Mouse (Mus musculus) olfactory bulb, adult 2 months (tissue): ENCODE measurements around the gene 2810459M11Rik.

Source experiments
- CTCF ChIP-seq: fragments of 200-500 bp; IDR thresholded peaks from 2 replicates; pipeline ENCODE4 v1.5.1; 2012; ENCODE audit warnings: low read depth, mild to moderate bottlenecking, low read length, moderate library complexity; ENCODE audit not compliant: insufficient read depth
- POLR2A ChIP-seq: fragments of 200-500 bp; IDR thresholded peaks from 2 replicates; pipeline ENCODE4 v1.6.1; 2012; ENCODE audit warnings: mild to moderate bottlenecking, low read depth, low read length, moderate library complexity; ENCODE audit not compliant: insufficient read depth

DNA sequence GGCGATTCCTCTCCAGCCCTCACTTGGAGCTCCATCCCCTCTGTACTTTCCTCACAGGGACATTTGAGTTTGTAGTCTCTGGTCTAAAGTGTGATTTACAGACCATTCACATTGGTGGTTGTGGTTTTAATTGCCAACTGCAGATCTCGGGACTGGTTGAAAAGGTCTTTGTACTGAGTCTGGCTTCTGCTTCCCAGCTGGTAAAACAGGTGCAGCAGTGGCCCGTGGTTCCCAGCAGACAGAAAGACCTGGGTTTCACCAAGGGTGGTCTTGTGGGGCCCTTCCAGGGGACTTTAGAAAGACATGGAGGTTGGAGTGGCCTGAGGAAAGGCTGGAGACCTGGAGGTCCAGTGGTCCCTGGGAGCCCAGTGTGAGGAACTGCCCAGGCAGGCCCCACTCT, 9.3 kb downstream of the 2810459M11Rik start:
- no peak for TF ChIP-seq CTCF
- no peak for TF ChIP-seq POLR2A
